Mouse (Mus musculus) megakaryocyte, embryonic 14.5 days (primary cell): Measurements from ENCODE around the gene Dcxr. TPM values are rescaled to one million over a fixed set of nuclear protein-coding genes. Genes with fewer than 3 reads are reported as not detected.

Experiments
- H3K27me3 ChIP-seq: replicated peaks from 2 replicates; pipeline ENCODE3; 2012; ENCODE audit warnings: inconsistent platforms
- H3K36me3 ChIP-seq: replicated peaks from 2 replicates; pipeline ENCODE3; 2012; ENCODE audit warnings: low read length, inconsistent platforms, mixed read lengths
- H3K4me1 ChIP-seq: 2 replicates; pipeline ENCODE4 v1.6.1; 2012; ENCODE audit warnings: inconsistent platforms
- H3K4me3 ChIP-seq: replicated peaks from 2 replicates; pipeline ENCODE3; 2012; ENCODE audit warnings: moderate library complexity, mild to moderate bottlenecking, inconsistent platforms
- H3K9me3 ChIP-seq: 2 replicates; pipeline ENCODE4 v1.6.1; 2012; ENCODE audit warnings: inconsistent platforms
- FLI1 ChIP-seq: IDR thresholded peaks from 2 replicates; pipeline ENCODE4 v1.6.1; 2012; ENCODE audit warnings: low read length, inconsistent platforms, mixed read lengths
- GATA1 ChIP-seq: IDR thresholded peaks from 3 replicates; pipeline ENCODE4 v1.6.1; 2012; ENCODE audit warnings: mixed read lengths, low read length, inconsistent platforms, borderline replicate concordance
- polyA plus RNA-seq: library from polyadenylated mRNA; stranded (reverse); fragments of >175 nt; gene quantifications from 2 replicates; pipeline ENCODE4 v1.2.3, GENCODE M21; 2012; ENCODE audit warnings: low replicate concordance; ENCODE audit not compliant: insufficient read depth

Dcxr gene
- polyA plus RNA-seq, 1 experiment, result 100 TPM

DNA sequence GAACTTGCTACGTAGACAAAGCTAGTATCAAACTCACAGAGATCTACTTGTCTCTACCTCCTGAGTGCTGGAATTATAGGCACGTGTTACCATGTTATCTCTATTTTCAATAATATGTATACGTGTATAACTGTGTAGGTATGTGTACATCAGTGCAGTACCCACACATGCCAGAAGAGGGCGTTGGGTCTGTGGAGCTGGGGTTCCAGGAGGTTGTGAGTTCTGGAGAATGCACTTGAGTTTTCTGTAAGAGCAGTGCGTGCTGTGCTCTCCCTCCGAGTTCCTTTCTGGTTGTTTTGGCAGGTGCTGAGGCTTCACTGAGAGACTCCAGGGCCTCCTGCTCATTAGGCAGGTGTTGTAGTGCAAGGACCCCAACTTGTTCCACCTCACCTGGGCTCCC lies 30.5 kb downstream of the Dcxr start:
- TF ChIP-seq FLI1 (no peak), GATA1 (no peak)
- no peak overlapping the region for H3K4me3 ChIP-seq
- H3K4me1 ChIP-seq, result peaks cover 33% of the 10 kb centered on the region
- no peaks in the 10 kb centered on the region for H3K27me3 ChIP-seq
- peaks cover 99% of the 10 kb centered on the region for H3K36me3 ChIP-seq
- H3K9me3 ChIP-seq, result no peaks in the 10 kb centered on the region

DNA sequence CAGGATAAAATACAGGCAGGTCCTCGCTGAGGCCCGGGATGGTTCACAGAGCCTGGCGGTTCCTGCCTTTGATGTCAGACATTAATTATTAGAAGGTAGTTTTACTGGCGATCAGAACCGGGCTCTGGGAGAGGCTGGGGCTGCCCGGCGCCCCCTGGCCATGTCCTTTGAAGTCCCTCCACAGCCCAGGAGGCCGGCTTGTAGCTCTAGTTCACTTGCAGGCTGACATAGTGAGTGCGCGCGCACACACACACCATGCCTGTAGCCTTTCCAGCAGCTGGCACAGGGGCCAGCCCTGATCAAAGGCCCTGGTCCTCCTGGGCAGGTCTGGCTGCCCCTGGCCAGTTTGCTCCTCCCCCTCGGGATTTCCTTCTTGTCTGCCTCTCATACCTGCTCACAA lies 31.4 kb downstream of the Dcxr start:
- H3K9me3 ChIP-seq, result no peaks in the 10 kb centered on the region
- H3K36me3 ChIP-seq, result peaks cover 96% of the 10 kb centered on the region
- TF ChIP-seq GATA1 (no peak), FLI1 (no peak)
- peaks cover 28% of the 10 kb centered on the region for H3K4me1 ChIP-seq
- no peak overlapping the region for H3K4me3 ChIP-seq
- no peaks in the 10 kb centered on the region for H3K27me3 ChIP-seq

DNA sequence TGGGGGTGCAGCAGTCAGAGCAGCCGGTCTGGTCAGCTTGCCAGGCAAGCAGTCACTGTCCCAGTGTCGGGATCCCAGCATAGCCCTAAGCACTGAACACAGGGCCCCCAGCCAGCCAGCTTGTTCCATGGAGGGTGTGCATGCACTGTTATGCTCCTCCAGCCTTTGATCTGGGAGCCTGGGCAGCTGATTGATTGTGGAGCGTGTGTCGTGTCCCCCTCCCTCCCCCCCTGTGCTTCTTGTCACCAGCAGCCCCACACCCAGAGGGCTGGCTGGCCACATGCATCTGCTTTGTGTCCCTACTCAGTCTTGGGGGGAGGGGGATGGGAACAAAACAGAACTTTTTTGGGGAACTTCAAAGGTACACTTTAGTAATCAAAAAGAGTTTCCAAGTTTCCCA lies 31.9 kb downstream of the Dcxr start:
- no peak for TF ChIP-seq GATA1
- TF ChIP-seq FLI1, result no peak
- peaks cover 28% of the 10 kb centered on the region for H3K4me1 ChIP-seq
- H3K9me3 ChIP-seq, result no peaks in the 10 kb centered on the region
- H3K36me3 ChIP-seq, result peaks cover 96% of the 10 kb centered on the region
- no peak overlapping the region for H3K4me3 ChIP-seq
- H3K27me3 ChIP-seq, result no peaks in the 10 kb centered on the region

- peaks cover 31% of the 10 kb centered on the region for H3K4me1 ChIP-seq
- no peak for TF ChIP-seq FLI1
- TF ChIP-seq GATA1, result no peak
- H3K36me3 ChIP-seq, result peaks cover 95% of the 10 kb centered on the region
- no peaks in the 10 kb centered on the region for H3K9me3 ChIP-seq
- no peak overlapping the region for H3K4me3 ChIP-seq
- H3K27me3 ChIP-seq, result no peaks in the 10 kb centered on the region
Measured at GRCm38 (mm10) chr11:120693461-120693860, 33.6 kb downstream of the Dcxr start.

DNA sequence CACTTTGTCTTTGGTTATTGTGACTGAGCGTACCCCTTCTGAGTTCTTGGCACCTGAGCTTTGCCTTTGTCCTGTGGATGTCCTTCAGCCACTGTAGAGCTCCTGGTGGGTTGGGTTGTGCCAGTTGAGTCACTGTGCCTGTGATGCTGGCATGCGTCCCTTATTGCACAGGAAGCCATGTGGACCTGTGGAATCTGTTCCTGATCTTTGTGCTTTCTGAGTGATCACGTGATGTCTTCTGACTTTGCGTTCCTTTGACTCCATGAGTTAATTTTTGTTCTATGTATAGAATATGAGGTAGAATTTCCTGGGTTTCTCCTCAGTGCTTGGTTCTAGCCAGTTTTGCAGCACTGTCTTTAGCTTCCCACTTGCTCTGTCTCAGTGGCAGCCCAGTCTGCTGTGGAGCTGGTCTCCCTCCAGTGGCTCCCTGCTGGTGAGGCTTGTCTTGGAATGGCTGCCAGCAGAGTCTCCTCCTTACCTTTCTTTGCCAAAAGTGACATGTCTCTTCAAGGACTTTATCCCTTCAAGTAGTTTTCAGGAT lies 34.5 kb downstream of the Dcxr start:
- Histone ChIP-seq H3K27me3 (no peaks in the 10 kb centered on the region), H3K9me3 (no peaks in the 10 kb centered on the region), H3K4me3 (no peak overlapping the region), H3K36me3 (peaks cover 95% of the 10 kb centered on the region), H3K4me1 (peaks cover 29% of the 10 kb centered on the region)
- TF ChIP-seq GATA1 (no peak), FLI1 (no peak)

GRCm38 (mm10) chr11:120689365-120689764 lies 37.7 kb downstream of the Dcxr start:
- Histone ChIP-seq H3K36me3 (peaks cover 94% of the 10 kb centered on the region), H3K4me1 (peaks cover 33% of the 10 kb centered on the region), H3K9me3 (no peaks in the 10 kb centered on the region), H3K27me3 (no peaks in the 10 kb centered on the region), H3K4me3 (no peak overlapping the region)
- TF ChIP-seq FLI1 (no peak), GATA1 (no peak)

DNA sequence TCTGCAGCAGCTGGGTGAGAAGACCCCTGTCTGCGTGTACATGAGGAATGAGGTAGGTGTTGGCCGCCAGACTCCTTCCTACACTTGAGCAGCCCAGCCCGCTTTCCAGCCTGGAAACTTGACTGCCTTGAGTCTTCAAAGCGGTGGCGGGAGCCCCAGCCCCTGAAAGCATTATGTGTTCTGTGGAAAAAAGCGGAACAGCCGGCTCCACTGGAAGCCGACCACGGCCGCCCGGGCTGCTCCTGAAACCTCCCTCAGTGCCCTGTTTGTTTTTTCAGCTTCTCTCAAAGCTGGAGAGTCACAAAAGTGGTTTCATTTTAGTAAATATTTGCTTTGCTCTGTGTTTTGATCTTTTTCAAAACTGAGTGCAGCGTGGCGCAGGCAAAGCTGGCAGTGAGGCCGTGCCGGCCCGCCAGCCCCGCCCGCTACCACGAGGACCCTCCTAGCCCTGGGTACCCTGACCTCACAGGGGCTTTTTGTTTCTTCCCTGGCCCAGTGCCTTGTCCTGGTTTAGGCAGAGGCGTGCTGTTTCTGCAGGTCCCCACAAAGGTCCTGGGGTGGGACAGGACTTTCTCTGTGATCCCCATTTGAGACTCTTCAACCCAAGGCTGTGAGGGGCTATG lies 40.3 kb downstream of the Dcxr start:
- Histone ChIP-seq H3K4me1 (peaks cover 42% of the 10 kb centered on the region), H3K27me3 (no peaks in the 10 kb centered on the region), H3K36me3 (peaks cover 92% of the 10 kb centered on the region), H3K9me3 (no peaks in the 10 kb centered on the region), H3K4me3 (no peak overlapping the region)
- TF ChIP-seq FLI1, result no peak

DNA sequence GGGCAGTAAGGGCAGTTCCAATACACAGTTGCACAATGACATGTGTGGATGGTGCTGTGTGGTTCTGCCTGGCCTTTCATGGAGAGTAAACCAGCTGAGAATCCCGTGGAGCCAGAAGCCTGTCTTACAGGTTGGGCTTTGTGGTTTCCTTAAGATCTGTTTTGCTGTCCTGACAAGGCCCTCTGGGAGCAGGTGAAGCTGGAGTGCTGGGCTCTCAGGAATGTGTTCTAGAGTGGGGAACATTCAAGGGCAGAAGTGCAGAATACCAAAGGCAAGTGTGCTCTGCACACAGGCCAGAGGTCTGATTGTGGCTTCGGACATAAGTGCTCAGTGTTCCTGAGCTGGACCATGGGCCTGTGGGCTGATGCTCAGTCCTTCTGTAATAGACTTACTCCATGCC lies 42.4 kb downstream of the Dcxr start:
- H3K27me3 ChIP-seq, result no peaks in the 10 kb centered on the region
- no peak overlapping the region for H3K4me3 ChIP-seq
- TF ChIP-seq GATA1 (no peak), FLI1 (no peak)
- peaks cover 93% of the 10 kb centered on the region for H3K36me3 ChIP-seq
- H3K4me1 ChIP-seq, result peaks cover 37% of the 10 kb centered on the region
- H3K9me3 ChIP-seq, result no peaks in the 10 kb centered on the region

GRCm38 (mm10) chr11:120684086-120684485 lies 43.0 kb downstream of the Dcxr start:
- Histone ChIP-seq H3K27me3 (no peaks in the 10 kb centered on the region), H3K9me3 (no peaks in the 10 kb centered on the region), H3K4me1 (peaks cover 37% of the 10 kb centered on the region), H3K36me3 (peaks cover 93% of the 10 kb centered on the region), H3K4me3 (no peak overlapping the region)
- no peak for TF ChIP-seq GATA1
- TF ChIP-seq FLI1, result no peak

- H3K9me3 ChIP-seq, result no peaks in the 10 kb centered on the region
- peaks cover 37% of the 10 kb centered on the region for H3K4me1 ChIP-seq
- peaks cover 93% of the 10 kb centered on the region for H3K36me3 ChIP-seq
- no peaks in the 10 kb centered on the region for H3K27me3 ChIP-seq
- no peak overlapping the region for H3K4me3 ChIP-seq
- TF ChIP-seq GATA1, result no peak
- TF ChIP-seq FLI1, result no peak
Measured at GRCm38 (mm10) chr11:120683536-120683935, 43.5 kb downstream of the Dcxr start.
